Mouse (Mus musculus) gastrocnemius, postnatal 4 days (tissue): ENCODE data around the gene Gm11237. TPM values are rescaled to one million over a fixed set of nuclear protein-coding genes. Genes with fewer than 3 reads are reported as not detected.
"Not testable (repeated sequence)": the region's sequence is repeated elsewhere in the genome, so short reads cannot be mapped to it uniquely, and the experiment has no call there.

Experiments used
- DNase-seq, 2 experiments: peaks; one replicate each; pipeline ENCODE4 v3.0.0; 2021 to 2022; ENCODE audit warnings: low spot score in 2 of 2, mixed read lengths in 2 of 2
- long read RNA-seq, 2 experiments: library from polyadenylated mRNA; stranded (forward); transcript quantifications; one replicate each; pipeline ENCODE4 v2.0.0; 2021
- total RNA-seq, 2 experiments: library from RNA; stranded (reverse); gene quantifications; 2 replicates each; pipeline ENCODE4 v1.2.3; 2021

Gene Gm11237
- not detected for total RNA-seq
- long read RNA-seq, experiment 1, result 0 reads
- long read RNA-seq, experiment 2, result 0 reads

GRCm38 (mm10) chr4:73622684-73623083 is at the start of gene Gm11237:
Gm11237 (plus strand) TSS chr4:73622984.
- not testable (repeated sequence) for DNase-seq

GRCm38 (mm10) chr4:73599248-73599647 is 23.5 kb upstream of the Gm11237 start:
- DNase-seq, result no peak

GRCm38 (mm10) chr4:73607581-73607980 is 15.2 kb upstream of the Gm11237 start, which contains the start of gene Gm11238:
Gm11238 (plus strand) TSS chr4:73607881.
- not testable (repeated sequence) for DNase-seq

GRCm38 (mm10) chr4:73637821-73638220 is 15.0 kb downstream of the Gm11237 start, which contains the start of gene Gm11236:
Gm11236 (plus strand) TSS chr4:73638121.
- DNase-seq, result not testable (repeated sequence)

GRCm38 (mm10) chr4:73661864-73662263 is 39.1 kb downstream of the Gm11237 start:
- DNase-seq, result peak in 1 of 2 experiments; percentile 5

GRCm38 (mm10) chr4:73668054-73668453 is 45.3 kb downstream of the Gm11237 start, which contains the start of gene Gm11239:
Gm11239 (plus strand) TSS chr4:73668354.
- DNase-seq, result not testable (repeated sequence)

Other genes with a start within 250 kb of the Gm11237 start
- not detected for gene Gm11487, start 217.9 kb upstream of the Gm11237 start, total RNA-seq
- gene Gm11238, start 15.1 kb upstream of the Gm11237 start, total RNA-seq, result not detected
- not detected for gene Gm11236, start 15.1 kb downstream of the Gm11237 start, total RNA-seq
- not detected for gene Gm11239, start 45.4 kb downstream of the Gm11237 start, total RNA-seq
- gene Gm428, start 60.5 kb downstream of the Gm11237 start, total RNA-seq, result not detected
- gene Rasef, start 168.0 kb downstream of the Gm11237 start, total RNA-seq, result under 1 TPM; 0.22 to 0.39 TPM